12 mouse cellular contexts compared by ENCODE assay signal in genomic region chr17:64681927-64682326, GRCm38 (mm10).
A peak's percentile ranks its signal among the peaks of the same experiment; 100 is the strongest.
DNase-seq lines count a peak whose midpoint lies in the region; ATAC-seq lines count a peak whose summit lies in the region.
"Had no signal": no experiment of that assay in that cellular context is flagged by ENCODE, and none has a peak within 500 bp of the region (broad histone marks: within the 10 kb centered on the region; RNA-seq: fewer than 3 reads in every experiment).

No protein-coding gene starts in this region.

- 35% methylated on average over 2 of the region's 2 CpGs for WGBS in intestine, embryonic 16.5 days
- 27% methylated on average over 2 of the region's 2 CpGs for WGBS in intestine, embryonic 15.5 days

- no peak overlapping the region for H3K4me3 ChIP-seq in intestine, embryonic 16.5 days (ENCODE audit: low read length)
- H3K4me3 ChIP-seq in intestine, embryonic 15.5 days (replicated peaks), result no peak overlapping the region
- H3K4me3 ChIP-seq: embryonic facial prominence, embryonic 15.5 days; liver, embryonic 13.5 days had no signal

- no peaks in the 10 kb centered on the region for H3K36me3 ChIP-seq in intestine, embryonic 16.5 days (ENCODE audit: control insufficient read depth, insufficient read depth, low read length)
- H3K36me3 ChIP-seq in intestine, embryonic 15.5 days, result no peaks in the 10 kb centered on the region
- H3K36me3 ChIP-seq: embryonic facial prominence, embryonic 15.5 days had no signal

- H3K27ac ChIP-seq in intestine, embryonic 16.5 days (ENCODE audit: low read length), result no peak overlapping the region
- H3K27ac ChIP-seq in intestine, embryonic 15.5 days, result no peak overlapping the region
- H3K27ac ChIP-seq: embryonic facial prominence, embryonic 15.5 days; liver, embryonic 13.5 days had no signal

- peak; percentile 5 for DNase-seq in fibroblast of lung, adult 2 months (ENCODE audit: low read depth)
- peak; percentile 84 for DNase-seq in kidney, postnatal 10 days
- peak; percentile 84 for DNase-seq in lung, postnatal 25 days (ENCODE audit: low spot score)
- DNase-seq in left cerebral cortex, postnatal 4 days, result no peak
- DNase-seq in thymus, postnatal 36 days, result no peak
- DNase-seq: cerebellum, adult 11-12 months; liver, embryonic 13.5 days; retina, postnatal 1 day had no signal

- intact Hi-C loops in left cerebral cortex, postnatal 4 days (cut with DNase I), result no loop called here

- H3K4me1 ChIP-seq in intestine, embryonic 16.5 days (ENCODE audit: control insufficient read depth, insufficient read depth, low read length), result peaks cover 9% of the 10 kb centered on the region; the same call in 1 of the 2 replicates
- H3K4me1 ChIP-seq in intestine, embryonic 15.5 days (replicated peaks), result peaks cover 9% of the 10 kb centered on the region
- H3K4me1 ChIP-seq: embryonic facial prominence, embryonic 15.5 days; liver, embryonic 13.5 days had no signal

- ATAC-seq in intestine, embryonic 16.5 days, result peak; percentile 42; the same call in 1 of the 2 replicates
- ATAC-seq in intestine, embryonic 15.5 days, result no peak
- ATAC-seq: activated CD4-positive, CD25-positive, alpha-beta regulatory T cell, adult 4 months had no signal

- no peak overlapping the region for H3K4me2 ChIP-seq in intestine, embryonic 16.5 days (ENCODE audit: low read depth, low read length)
- no peak overlapping the region for H3K4me2 ChIP-seq in intestine, embryonic 15.5 days (replicated peaks)
- H3K4me2 ChIP-seq: embryonic facial prominence, embryonic 15.5 days; liver, embryonic 13.5 days had no signal

- no peak overlapping the region for H3K9ac ChIP-seq in intestine, embryonic 16.5 days (ENCODE audit: low read depth, low read length)
- H3K9ac ChIP-seq in intestine, embryonic 15.5 days, result no peak overlapping the region
- H3K9ac ChIP-seq: embryonic facial prominence, embryonic 15.5 days; liver, embryonic 13.5 days had no signal

- no peaks in the 10 kb centered on the region for H3K27me3 ChIP-seq in intestine, embryonic 16.5 days (replicated peaks; ENCODE audit: control insufficient read depth, insufficient read depth, low read length)
- no peaks in the 10 kb centered on the region for H3K27me3 ChIP-seq in intestine, embryonic 15.5 days (replicated peaks)
- H3K27me3 ChIP-seq: embryonic facial prominence, embryonic 15.5 days; liver, embryonic 13.5 days had no signal

- H3K9me3 ChIP-seq in intestine, embryonic 16.5 days (ENCODE audit: control insufficient read depth, low read length), result no peaks in the 10 kb centered on the region
- H3K9me3 ChIP-seq in intestine, embryonic 15.5 days, result no peaks in the 10 kb centered on the region
- H3K9me3 ChIP-seq: embryonic facial prominence, embryonic 15.5 days; liver, embryonic 13.5 days had no signal

Comparison
In these comparisons a context has a peak if more than half of its experiments do, and no peak if none do; other contexts are left out.
1. DNase-seq: peak in fibroblast of lung, adult 2 months (single experiment), kidney, postnatal 10 days (single experiment) and lung, postnatal 25 days (single experiment); none in left cerebral cortex, postnatal 4 days (single experiment) and thymus, postnatal 36 days (0 of 2).